13 mouse cellular contexts compared by ENCODE assay signal in genomic region chr14:8459759-8460158, GRCm38 (mm10).
DNase-seq lines count a peak whose midpoint lies in the region; ATAC-seq and TF ChIP-seq lines count a peak whose summit lies in the region.
"Had no signal": no experiment of that assay in that cellular context is flagged by ENCODE, and none has a peak within 500 bp of the region (broad histone marks: within the 10 kb centered on the region; RNA-seq: fewer than 3 reads in every experiment).

No protein-coding gene starts in this region.

- no peak overlapping the region for H3K9ac ChIP-seq in embryonic facial prominence, embryonic 14.5 days (ENCODE audit: low read depth, low read length)
- H3K9ac ChIP-seq: heart, embryonic 15.5 days had no signal

- no peak for TF ChIP-seq CTCF in E14TG2a.4 (conservative IDR thresholded peaks at IDR 0.05; ENCODE audit: low read length)

- no peak overlapping the region for H3K4me2 ChIP-seq in embryonic facial prominence, embryonic 14.5 days (ENCODE audit: low read depth, low read length)
- H3K4me2 ChIP-seq: heart, embryonic 11.5 days; heart, embryonic 15.5 days had no signal

- no peaks in the 10 kb centered on the region for H3K27me3 ChIP-seq in embryonic facial prominence, embryonic 14.5 days (replicated peaks; ENCODE audit: control insufficient read depth, insufficient read depth, low read length)
- H3K27me3 ChIP-seq in embryonic facial prominence, embryonic 10.5 days (replicated peaks; ENCODE audit: low read depth, poor library complexity, severe bottlenecking) = no peaks in the 10 kb centered on the region
- H3K27me3 ChIP-seq in E14TG2a.4 (ENCODE audit: insufficient read depth, low read length) = no peaks in the 10 kb centered on the region
- H3K27me3 ChIP-seq: heart, embryonic 15.5 days; hindbrain, embryonic 13.5 days had no signal

- 60% methylated on average over 4 of the region's 4 CpGs for WGBS in embryonic facial prominence, embryonic 14.5 days
- 70% methylated on average over 4 of the region's 4 CpGs for WGBS in embryonic facial prominence, embryonic 10.5 days

- peak; percentile 25 for DNase-seq in embryonic facial prominence, embryonic 14.5 days (ENCODE audit: low spot score)
- DNase-seq in embryonic facial prominence, embryonic 10.5 days (ENCODE audit: low spot score) = no peak
- DNase-seq in ZHBTc4 (ENCODE audit: low read depth, low spot score) = peak; percentile 74
- no peak for DNase-seq in left cerebral cortex, postnatal 4 days
- no peak for DNase-seq in heart, adult 8-10 months (ENCODE audit: low spot score)
- DNase-seq in spleen, postnatal 10 days (ENCODE audit: low spot score in 2 of 2) = no peak
- DNase-seq: gastrocnemius, postnatal 25 days had no signal

- intact Hi-C loops in left cerebral cortex, postnatal 4 days (cut with DNase I) = loop anchor here (10.0 kb wide), 2 partner anchors 105 to 925 kb away; no protein-coding TSS in a partner anchor

- H3K27ac ChIP-seq in embryonic facial prominence, embryonic 14.5 days (replicated peaks; ENCODE audit: low read depth, low read length) = no peak overlapping the region
- H3K27ac ChIP-seq in embryonic facial prominence, embryonic 10.5 days (replicated peaks) = no peak overlapping the region
- H3K27ac ChIP-seq: gastrocnemius, adult 2 months; heart, embryonic 15.5 days; hindbrain, embryonic 13.5 days; hindbrain, postnatal 0 days had no signal

- no peak overlapping the region for H3K4me3 ChIP-seq in embryonic facial prominence, embryonic 14.5 days (ENCODE audit: low read depth, low read length)
- H3K4me3 ChIP-seq in embryonic facial prominence, embryonic 10.5 days = no peak overlapping the region
- peak overlapping the region; percentile 49; the same call in 1 of the 2 replicates for H3K4me3 ChIP-seq in E14TG2a.4 (replicated peaks; ENCODE audit: low read length)
- H3K4me3 ChIP-seq: gastrocnemius, adult 2 months; heart, embryonic 15.5 days; hindbrain, embryonic 13.5 days had no signal

- H3K36me3 ChIP-seq in embryonic facial prominence, embryonic 14.5 days (ENCODE audit: control insufficient read depth, insufficient read depth, low read length) = no peaks in the 10 kb centered on the region
- no peaks in the 10 kb centered on the region for H3K36me3 ChIP-seq in embryonic facial prominence, embryonic 10.5 days (replicated peaks)
- H3K36me3 ChIP-seq in E14TG2a.4 (ENCODE audit: insufficient read depth, low read length) = no peaks in the 10 kb centered on the region
- H3K36me3 ChIP-seq: heart, embryonic 15.5 days; hindbrain, embryonic 13.5 days had no signal

- ATAC-seq in embryonic facial prominence, embryonic 14.5 days (ENCODE audit: low read depth) = peak; percentile 51; the same call in 1 of the 2 replicates

- no peaks in the 10 kb centered on the region for H3K9me3 ChIP-seq in embryonic facial prominence, embryonic 14.5 days (ENCODE audit: control insufficient read depth, low read length)
- no peaks in the 10 kb centered on the region for H3K9me3 ChIP-seq in embryonic facial prominence, embryonic 10.5 days
- no peaks in the 10 kb centered on the region for H3K9me3 ChIP-seq in E14TG2a.4 (ENCODE audit: low read length)
- H3K9me3 ChIP-seq: heart, embryonic 15.5 days; hindbrain, embryonic 13.5 days had no signal

- peaks cover 5% of the 10 kb centered on the region; the same call in 1 of the 2 replicates for H3K4me1 ChIP-seq in embryonic facial prominence, embryonic 14.5 days (ENCODE audit: control insufficient read depth, insufficient read depth, low read length)
- H3K4me1 ChIP-seq in embryonic facial prominence, embryonic 10.5 days = no peaks in the 10 kb centered on the region
- peaks cover 33% of the 10 kb centered on the region for H3K4me1 ChIP-seq in E14TG2a.4 (replicated peaks; ENCODE audit: low read depth, low read length)
- H3K4me1 ChIP-seq: heart, embryonic 15.5 days had no signal

Comparison
In these comparisons a context has a peak if more than half of its experiments do, and no peak if none do; other contexts are left out.
1. DNase-seq: peak in embryonic facial prominence, embryonic 14.5 days (single experiment) and ZHBTc4 (single experiment); none in embryonic facial prominence, embryonic 10.5 days (single experiment), left cerebral cortex, postnatal 4 days (single experiment), heart, adult 8-10 months (single experiment) and spleen, postnatal 10 days (0 of 2).